ENCODE assay signal across 8 mouse cellular contexts in genomic region chr12:112617184-112617583, GRCm38 (mm10). TPM values are rescaled to one million over a fixed set of nuclear protein-coding genes. Genes with fewer than 3 reads are reported as not detected.
DNase-seq lines count a peak whose midpoint lies in the region; ATAC-seq lines count a peak whose summit lies in the region.

No protein-coding gene starts in this region.

- no peaks in the 10 kb centered on the region for H3K9me3 ChIP-seq in limb, embryonic 15.5 days
- no peaks in the 10 kb centered on the region for H3K9me3 ChIP-seq in forebrain, embryonic 12.5 days

- 63% methylated on average over 11 of the region's 11 CpGs for WGBS in limb, embryonic 15.5 days
- WGBS in forebrain, embryonic 12.5 days, result 87% methylated on average over 11 of the region's 11 CpGs

- H3K9ac ChIP-seq in limb, embryonic 15.5 days, result no peak overlapping the region
- no peak overlapping the region for H3K9ac ChIP-seq in forebrain, embryonic 12.5 days

- peak; percentile 25 for DNase-seq in spleen, adult 12 weeks (ENCODE audit: low spot score)
- DNase-seq in spleen, postnatal 4 days (ENCODE audit: low spot score in 2 of 2), result no peak
- peak; percentile 81 to 84 for DNase-seq in frontal cortex, postnatal 36 days (ENCODE audit: low spot score in 2 of 2)
- peak; percentile 38 for DNase-seq in thymus, postnatal 25 days
- DNase-seq in urinary bladder, adult 18-20 months (ENCODE audit: low spot score in 2 of 2), result no peak
- no peak for DNase-seq in kidney, postnatal 10 days

- H3K36me3 ChIP-seq in limb, embryonic 15.5 days, result peaks cover 14% of the 10 kb centered on the region
- no peaks in the 10 kb centered on the region for H3K36me3 ChIP-seq in forebrain, embryonic 12.5 days (replicated peaks)

- no peak for ATAC-seq in limb, embryonic 15.5 days (ENCODE audit: insufficient number of reproducible peaks, low FRiP score, low TSS enrichment, low read depth)
- ATAC-seq in forebrain, embryonic 12.5 days (ENCODE audit: low FRiP score), result no peak

- no peak overlapping the region for H3K4me3 ChIP-seq in limb, embryonic 15.5 days
- H3K4me3 ChIP-seq in forebrain, embryonic 12.5 days (replicated peaks), result no peak overlapping the region

- H3K27ac ChIP-seq in limb, embryonic 15.5 days, result peak overlapping the region; percentile 5
- no peak overlapping the region for H3K27ac ChIP-seq in forebrain, embryonic 12.5 days

- peaks cover 39% of the 10 kb centered on the region for H3K4me1 ChIP-seq in limb, embryonic 15.5 days
- peaks cover 22% of the 10 kb centered on the region for H3K4me1 ChIP-seq in forebrain, embryonic 12.5 days

- no peak overlapping the region for H3K4me2 ChIP-seq in limb, embryonic 15.5 days
- H3K4me2 ChIP-seq in forebrain, embryonic 12.5 days, result no peak overlapping the region

- H3K27me3 ChIP-seq in limb, embryonic 15.5 days, result peaks cover 25% of the 10 kb centered on the region
- peaks cover 41% of the 10 kb centered on the region for H3K27me3 ChIP-seq in forebrain, embryonic 12.5 days

RNA-seq across cellular contexts. Expression of gene Adssl1, which starts 2.7 kb away (rescaled TPM):
- polyA plus RNA-seq in limb, embryonic 15.5 days (2015; fragmentation: Nextera tagmentation; extraction: Ambion mirVana), result 11.6 and 27.2 TPM in 2 replicates
- polyA plus RNA-seq in forebrain, embryonic 12.5 days (2016; fragmentation: Nextera tagmentation; extraction: Ambion mirVana), result 2.0 and 2.8 TPM in 2 replicates

RNA-seq across cellular contexts. Expression of gene Siva1, which starts 27.3 kb away (rescaled TPM):
- polyA plus RNA-seq in limb, embryonic 15.5 days (2015; fragmentation: Nextera tagmentation; extraction: Ambion mirVana), result 195 and 218 TPM in 2 replicates
- polyA plus RNA-seq in forebrain, embryonic 12.5 days (2016; fragmentation: Nextera tagmentation; extraction: Ambion mirVana), result 151 and 173 TPM in 2 replicates

RNA-seq across cellular contexts. Expression of gene Inf2, which starts 28.6 kb away (rescaled TPM):
- 7.4 and 7.6 TPM in 2 replicates for polyA plus RNA-seq in limb, embryonic 15.5 days (2015; fragmentation: Nextera tagmentation; extraction: Ambion mirVana)
- 0.70 and 1.3 TPM in 2 replicates for polyA plus RNA-seq in forebrain, embryonic 12.5 days (2016; fragmentation: Nextera tagmentation; extraction: Ambion mirVana)

RNA-seq across cellular contexts. Expression of gene Akt1, which starts 57.5 kb away (rescaled TPM):
- polyA plus RNA-seq in limb, embryonic 15.5 days (2015; fragmentation: Nextera tagmentation; extraction: Ambion mirVana), result 75.1 and 86.0 TPM in 2 replicates
- 47.0 and 71.6 TPM in 2 replicates for polyA plus RNA-seq in forebrain, embryonic 12.5 days (2016; fragmentation: Nextera tagmentation; extraction: Ambion mirVana)

Comparison
In these comparisons a context has a peak if more than half of its experiments do, and no peak if none do; other contexts are left out.
1. DNase-seq: peak in spleen, adult 12 weeks (single experiment), frontal cortex, postnatal 36 days (2 of 2) and thymus, postnatal 25 days (single experiment); none in spleen, postnatal 4 days (0 of 2), urinary bladder, adult 18-20 months (0 of 2) and kidney, postnatal 10 days (single experiment).